Comparison of ENCODE assay signal across 8 mouse cellular contexts in the genomic region with DNA sequence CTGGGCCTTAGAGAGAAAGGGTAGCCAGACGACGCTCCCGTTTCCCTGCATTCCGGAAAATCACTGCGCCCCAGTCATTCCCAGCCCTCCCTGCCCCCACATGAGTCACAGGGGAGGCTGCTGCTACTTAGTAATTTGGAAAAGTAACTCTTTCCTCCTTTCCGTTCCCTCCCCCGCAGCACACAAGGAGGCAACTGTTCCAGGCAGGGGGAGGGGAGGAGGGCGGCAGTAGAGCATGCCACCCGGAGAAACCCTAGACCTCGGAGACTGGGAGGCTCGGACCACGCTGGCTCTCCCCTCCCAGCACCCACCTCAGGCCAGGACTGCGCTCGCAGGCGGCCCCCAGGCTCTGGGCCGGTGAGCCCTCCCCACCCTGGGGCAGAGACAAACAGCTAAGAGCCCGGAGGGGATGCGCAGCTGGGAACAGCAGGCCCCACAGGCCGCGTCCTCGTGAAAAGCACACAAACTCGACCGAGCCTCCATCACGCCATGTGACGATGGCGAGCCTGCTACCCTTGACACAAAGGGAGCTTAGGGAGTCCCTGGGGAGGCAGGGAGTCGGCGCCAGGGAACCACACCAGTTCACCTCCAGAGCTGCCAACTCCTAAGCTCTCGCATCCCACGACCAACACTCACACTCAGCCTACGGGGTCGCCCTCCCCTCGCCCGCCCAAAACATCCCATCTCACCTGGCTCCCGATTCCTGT. TPM values are rescaled to one million over a fixed set of nuclear protein-coding genes. Genes with fewer than 3 reads are reported as not detected.
DNase-seq lines count a peak whose midpoint lies in the region; ATAC-seq lines count a peak whose summit lies in the region.

No protein-coding gene starts in this region.

- peaks cover 26% of the 10 kb centered on the region for H3K36me3 ChIP-seq in hindbrain, embryonic 14.5 days (replicated peaks; ENCODE audit: control insufficient read depth, insufficient read depth)

- H3K4me1 ChIP-seq in hindbrain, embryonic 14.5 days (replicated peaks; ENCODE audit: control insufficient read depth, insufficient read depth, low read length) = peaks cover 25% of the 10 kb centered on the region

- under 1% methylated on average over 31 of the region's 35 CpGs for WGBS in hindbrain, embryonic 14.5 days

- peak overlapping the region; percentile 88 for H3K4me3 ChIP-seq in hindbrain, embryonic 14.5 days (replicated peaks; ENCODE audit: low read length)

- DNase-seq in Muller cell, postnatal 12 days (ENCODE audit: inconsistent ontology term) = peak; percentile 100
- DNase-seq in cerebellum, adult 9-10 months = peak; percentile 90
- peak; percentile 80 to 89 for DNase-seq in frontal cortex, postnatal 14 days (ENCODE audit: low spot score in 2 of 2)
- peak; percentile 69 for DNase-seq in hindbrain, embryonic 14.5 days (ENCODE audit: low spot score)
- peak; percentile 91 for DNase-seq in left cerebral cortex, adult 11 months (ENCODE audit: low spot score)
- peak; percentile 89 to 92 for DNase-seq in lung, postnatal 4 days
- DNase-seq in right cerebral cortex, postnatal 14 days = peak; percentile 79
- DNase-seq in urinary bladder, postnatal 14 days (ENCODE audit: low spot score) = peak; percentile 91

- H3K27ac ChIP-seq in hindbrain, embryonic 14.5 days = peak overlapping the region; percentile 100

- H3K9ac ChIP-seq in hindbrain, embryonic 14.5 days = peak overlapping the region; percentile 90

- H3K27me3 ChIP-seq in hindbrain, embryonic 14.5 days (ENCODE audit: control insufficient read depth, insufficient read depth, low read length) = no peaks in the 10 kb centered on the region

- H3K4me2 ChIP-seq in hindbrain, embryonic 14.5 days (replicated peaks) = peak overlapping the region; percentile 94

- ATAC-seq in hindbrain, embryonic 14.5 days (ENCODE audit: low FRiP score) = peak; percentile 15; the same call in 1 of the 2 replicates

- no peaks in the 10 kb centered on the region for H3K9me3 ChIP-seq in hindbrain, embryonic 14.5 days (ENCODE audit: control insufficient read depth, low read length)

RNA-seq across cellular contexts. Expression of gene Brd2, which starts 1.1 kb away (rescaled TPM):
- polyA plus RNA-seq in hindbrain, embryonic 14.5 days (2014; fragmentation: Nextera tagmentation; extraction: Ambion mirVana) = 133 and 136 TPM in 2 replicates

RNA-seq across cellular contexts. Expression of gene H2-DMa, which starts 2.0 kb away (rescaled TPM):
- polyA plus RNA-seq in hindbrain, embryonic 14.5 days (2014; fragmentation: Nextera tagmentation; extraction: Ambion mirVana) = 19.2 and 20.2 TPM in 2 replicates

RNA-seq across cellular contexts. Expression of gene H2-DMb2, which starts 21.8 kb away (rescaled TPM):
- 0.16 TPM in 1 of 2 replicates, not detected in the other for polyA plus RNA-seq in hindbrain, embryonic 14.5 days (2014; fragmentation: Nextera tagmentation; extraction: Ambion mirVana)

RNA-seq across cellular contexts. Expression of gene H2-Oa, which starts 29.2 kb away (rescaled TPM):
- polyA plus RNA-seq in hindbrain, embryonic 14.5 days (2014; fragmentation: Nextera tagmentation; extraction: Ambion mirVana) = 0.29 TPM in 1 of 2 replicates, not detected in the other

RNA-seq across cellular contexts. Expression of gene H2-DMb1, which starts 31.5 kb away (rescaled TPM):
- 0.72 and 0.76 TPM in 2 replicates for polyA plus RNA-seq in hindbrain, embryonic 14.5 days (2014; fragmentation: Nextera tagmentation; extraction: Ambion mirVana)

Comparison
In these comparisons a context has a peak if more than half of its experiments do, and no peak if none do; other contexts are left out.
1. Peak in every context shown above with its lines: DNase-seq, ATAC-seq, H3K4me3 ChIP-seq and H3K27ac ChIP-seq.